Mouse (Mus musculus) embryonic facial prominence, embryonic 13.5 days (tissue): ENCODE results near the gene Cyp2e1. TPM values are rescaled to one million over a fixed set of nuclear protein-coding genes. Genes with fewer than 3 reads are reported as not detected.

Source experiments
- ATAC-seq: fragments of 200-750 bp; cut with Nextera tagmentation; 2 replicates; pipeline ENCODE4 v1.8.0; 2017; ENCODE audit warnings: low read depth; ENCODE audit not compliant: insufficient number of reproducible peaks, insufficient read depth, low FRiP score, low TSS enrichment
- H3K27ac ChIP-seq: fragments of 300-500 bp; sonication (generic); 2 replicates; pipeline ENCODE4 v1.5.1; 2015; ENCODE audit warnings: moderate library complexity, mild to moderate bottlenecking, inconsistent platforms
- H3K27me3 ChIP-seq: fragments of 300-500 bp; sonication (generic); 2 replicates; pipeline ENCODE4 v1.6.1; 2015; ENCODE audit warnings: mild to moderate bottlenecking, inconsistent platforms
- H3K36me3 ChIP-seq: fragments of 300-500 bp; sonication (generic); 2 replicates; pipeline ENCODE4 v1.6.1; 2015; ENCODE audit warnings: mild to moderate bottlenecking, inconsistent platforms
- H3K4me1 ChIP-seq: fragments of 300-500 bp; sonication (generic); 2 replicates; pipeline ENCODE4 v1.6.1; 2015; ENCODE audit warnings: inconsistent platforms
- H3K4me2 ChIP-seq: fragments of 300-500 bp; sonication (generic); 2 replicates; pipeline ENCODE4 v1.6.1; 2015; ENCODE audit warnings: moderate library complexity, mild to moderate bottlenecking, inconsistent platforms
- H3K4me3 ChIP-seq: fragments of 300-500 bp; sonication (generic); 2 replicates; pipeline ENCODE4 v1.5.1; 2015; ENCODE audit warnings: mild to moderate bottlenecking, inconsistent platforms
- H3K9ac ChIP-seq: fragments of 300-500 bp; sonication (generic); 2 replicates; pipeline ENCODE4 v1.6.1; 2015; ENCODE audit warnings: mild to moderate bottlenecking, inconsistent platforms
- H3K9me3 ChIP-seq: fragments of 300-500 bp; sonication (generic); 2 replicates; pipeline ENCODE4 v1.6.1; 2016; ENCODE audit warnings: inconsistent platforms
- WGBS: fragments of 180-500 bp; shearing (Covaris S2); methylation state at CpG from one replicate; pipeline ENCODE4 v1.1.7; 2015; ENCODE audit warnings: mixed read lengths; 5-methylcytosine and 5-hydroxymethylcytosine counted together
- polyA plus RNA-seq: library from polyadenylated mRNA; unstranded; fragments of >200 nt; fragmentation: Nextera tagmentation; extraction: Ambion mirVana; gene quantifications from 2 replicates; pipeline ENCODE4 v1.2.1, GENCODE M21; 2015

Gene Cyp2e1
- polyA plus RNA-seq, result not detected in 2 replicates

DNA sequence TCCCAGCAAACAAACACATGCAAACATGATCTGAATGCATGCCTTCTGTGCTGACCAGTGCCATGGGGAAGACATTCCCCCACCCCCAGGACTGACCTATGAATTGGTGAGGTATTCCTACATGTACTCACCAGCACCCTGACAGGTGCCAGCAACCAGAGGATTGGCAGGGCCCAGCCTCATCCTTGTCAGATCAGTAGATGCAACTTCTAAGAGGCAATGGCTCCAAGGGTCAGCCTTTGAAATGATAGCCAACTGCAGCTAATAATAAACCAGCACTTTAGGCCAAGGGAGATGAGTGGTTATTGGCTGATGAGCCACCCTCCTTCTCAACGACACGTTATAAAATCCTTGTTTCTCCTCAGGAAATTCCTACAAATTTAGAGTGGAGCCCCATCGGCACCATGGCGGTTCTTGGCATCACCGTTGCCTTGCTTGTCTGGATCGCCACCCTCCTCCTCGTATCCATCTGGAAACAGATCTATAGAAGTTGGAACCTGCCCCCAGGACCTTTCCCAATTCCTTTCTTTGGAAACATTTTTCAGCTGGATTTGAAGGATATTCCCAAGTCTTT lies at the start of gene Cyp2e1:
Gene Cyp2e1 (plus strand): TSS at position 293 of the 574 bp plus-strand sequence.
- Histone ChIP-seq H3K4me3 (no peak within 1 kb of the TSS), H3K4me2 (no peak within 1 kb of the TSS), H3K36me3 (no peaks in the 10 kb centered on the region), H3K27ac (no peak within 1 kb of the TSS), H3K4me1 (no peaks in the 10 kb centered on the region), H3K9ac (no peak within 1 kb of the TSS), H3K9me3 (no peaks in the 10 kb centered on the region), H3K27me3 (no peaks in the 10 kb centered on the region)
- 82% methylated on average over 7 of the region's 7 CpGs for WGBS
- no peak for ATAC-seq

- no peak overlapping the region for H3K9ac ChIP-seq
- no peaks in the 10 kb centered on the region for H3K4me1 ChIP-seq
- no peaks in the 10 kb centered on the region for H3K36me3 ChIP-seq
- H3K27ac ChIP-seq, result no peak overlapping the region
- ATAC-seq, result no peak
- WGBS, result 81% methylated on average over 7 of the region's 7 CpGs
- no peak overlapping the region for H3K4me3 ChIP-seq
- no peak overlapping the region for H3K4me2 ChIP-seq
- H3K27me3 ChIP-seq, result no peaks in the 10 kb centered on the region
- no peaks in the 10 kb centered on the region for H3K9me3 ChIP-seq
These were observed 46.1 kb upstream of the Cyp2e1 start for GRCm38 (mm10) chr7:140717155-140718055.

GRCm38 (mm10) chr7:140721095-140721494 lies 42.4 kb upstream of the Cyp2e1 start:
- 75% methylated on average over 6 of the region's 6 CpGs for WGBS
- no peaks in the 10 kb centered on the region for H3K4me1 ChIP-seq
- H3K9ac ChIP-seq, result no peak overlapping the region
- ATAC-seq, result no peak
- H3K27me3 ChIP-seq, result no peaks in the 10 kb centered on the region
- H3K4me3 ChIP-seq, result no peak overlapping the region
- H3K9me3 ChIP-seq, result no peaks in the 10 kb centered on the region
- H3K27ac ChIP-seq, result no peak overlapping the region
- H3K4me2 ChIP-seq, result no peak overlapping the region
- H3K36me3 ChIP-seq, result no peaks in the 10 kb centered on the region

- no peak overlapping the region for H3K27ac ChIP-seq
- ATAC-seq, result no peak
- no peak overlapping the region for H3K4me3 ChIP-seq
- no peaks in the 10 kb centered on the region for H3K27me3 ChIP-seq
- H3K4me2 ChIP-seq, result no peak overlapping the region
- peaks cover 6% of the 10 kb centered on the region; the same call in 1 of the 2 replicates for H3K9me3 ChIP-seq
- H3K36me3 ChIP-seq, result no peaks in the 10 kb centered on the region
- H3K4me1 ChIP-seq, result no peaks in the 10 kb centered on the region
- H3K9ac ChIP-seq, result no peak overlapping the region
These were observed 38.0 kb upstream of the Cyp2e1 start for GRCm38 (mm10) chr7:140725558-140725957.

GRCm38 (mm10) chr7:140733162-140733561 lies 30.4 kb upstream of the Cyp2e1 start:
- no peaks in the 10 kb centered on the region for H3K9me3 ChIP-seq
- H3K4me2 ChIP-seq, result no peak overlapping the region
- no peak overlapping the region for H3K4me3 ChIP-seq
- 68% methylated on average over 2 of the region's 2 CpGs for WGBS
- H3K9ac ChIP-seq, result no peak overlapping the region
- ATAC-seq, result no peak
- no peak overlapping the region for H3K27ac ChIP-seq
- H3K27me3 ChIP-seq, result no peaks in the 10 kb centered on the region
- no peaks in the 10 kb centered on the region for H3K36me3 ChIP-seq
- no peaks in the 10 kb centered on the region for H3K4me1 ChIP-seq

- Histone ChIP-seq H3K9me3 (no peaks in the 10 kb centered on the region), H3K4me3 (no peak overlapping the region), H3K27me3 (no peaks in the 10 kb centered on the region), H3K36me3 (no peaks in the 10 kb centered on the region), H3K27ac (no peak overlapping the region), H3K4me1 (no peaks in the 10 kb centered on the region), H3K9ac (no peak overlapping the region), H3K4me2 (no peak overlapping the region)
- 74% methylated on average over 3 of the region's 3 CpGs for WGBS
- ATAC-seq, result no peak
These were observed 16.1 kb upstream of the Cyp2e1 start for GRCm38 (mm10) chr7:140747402-140747801.

- Histone ChIP-seq H3K4me3 (no peak overlapping the region), H3K36me3 (no peaks in the 10 kb centered on the region), H3K27ac (no peak overlapping the region), H3K9me3 (no peaks in the 10 kb centered on the region), H3K4me2 (no peak overlapping the region), H3K27me3 (no peaks in the 10 kb centered on the region), H3K9ac (no peak overlapping the region), H3K4me1 (no peaks in the 10 kb centered on the region)
- ATAC-seq, result no peak
- 82% methylated on average over 6 of the region's 6 CpGs for WGBS
These were observed 15.3 kb upstream of the Cyp2e1 start for GRCm38 (mm10) chr7:140748116-140748826.

DNA sequence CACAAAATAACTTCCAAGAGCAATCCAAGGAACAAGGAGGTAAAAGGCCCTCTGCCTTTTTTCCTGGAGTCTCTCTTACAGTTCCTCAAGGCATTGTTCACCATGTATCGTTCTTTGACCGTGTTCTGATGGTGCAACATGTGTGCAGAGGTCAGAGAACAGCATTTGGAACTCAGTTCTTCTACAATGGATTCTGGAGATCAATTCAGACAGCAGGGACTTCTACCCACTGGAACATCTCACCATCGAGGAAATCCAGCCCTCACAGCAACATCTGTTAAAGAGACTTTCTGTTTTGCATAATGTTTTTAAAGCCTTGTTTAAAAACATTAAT lies 14.7 kb upstream of the Cyp2e1 start:
- Histone ChIP-seq H3K4me3 (no peak overlapping the region), H3K4me1 (no peaks in the 10 kb centered on the region), H3K27ac (no peak overlapping the region), H3K9me3 (no peaks in the 10 kb centered on the region), H3K36me3 (no peaks in the 10 kb centered on the region), H3K27me3 (no peaks in the 10 kb centered on the region), H3K4me2 (no peak overlapping the region), H3K9ac (no peak overlapping the region)
- WGBS, result 71% methylated on average over 3 of the region's 3 CpGs
- no peak for ATAC-seq

GRCm38 (mm10) chr7:140754556-140754955 lies 9.0 kb upstream of the Cyp2e1 start:
- Histone ChIP-seq H3K9me3 (no peaks in the 10 kb centered on the region; the same call in 1 of the 2 replicates), H3K9ac (no peak overlapping the region), H3K4me3 (no peak overlapping the region), H3K27ac (no peak overlapping the region), H3K4me2 (no peak overlapping the region), H3K36me3 (no peaks in the 10 kb centered on the region), H3K4me1 (no peaks in the 10 kb centered on the region), H3K27me3 (no peaks in the 10 kb centered on the region)
- no peak for ATAC-seq

- H3K36me3 ChIP-seq, result no peaks in the 10 kb centered on the region
- ATAC-seq, result no peak
- no peak overlapping the region for H3K9ac ChIP-seq
- no peak overlapping the region for H3K27ac ChIP-seq
- no peaks in the 10 kb centered on the region for H3K27me3 ChIP-seq
- H3K4me1 ChIP-seq, result no peaks in the 10 kb centered on the region
- no peaks in the 10 kb centered on the region; the same call in 1 of the 2 replicates for H3K9me3 ChIP-seq
- no peak overlapping the region for H3K4me2 ChIP-seq
- 69% methylated on average over 4 of the region's 4 CpGs for WGBS
- H3K4me3 ChIP-seq, result no peak overlapping the region
These were observed 7.2 kb upstream of the Cyp2e1 start for GRCm38 (mm10) chr7:140756151-140756854.

DNA sequence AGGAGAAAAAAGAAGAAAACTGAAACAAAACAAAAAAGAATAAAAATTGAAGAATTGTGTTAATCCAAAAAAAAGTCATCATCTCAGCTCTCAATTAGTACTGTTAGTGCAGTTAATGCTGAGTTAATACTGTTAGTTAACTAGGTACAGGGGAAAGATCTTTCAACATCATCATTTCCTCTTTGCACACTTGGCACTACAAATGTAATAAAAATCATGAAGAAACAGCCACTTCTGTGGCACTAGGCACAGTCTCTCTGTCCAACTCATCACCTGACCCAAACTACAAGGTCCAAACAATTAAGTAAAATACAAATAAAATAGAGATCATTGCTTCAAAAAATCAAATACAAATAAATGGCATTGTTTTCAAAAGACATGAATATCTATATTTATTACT lies 2.9 kb upstream of the Cyp2e1 start:
- no peak for ATAC-seq
- Histone ChIP-seq H3K9ac (no peak overlapping the region), H3K4me1 (no peaks in the 10 kb centered on the region), H3K9me3 (no peaks in the 10 kb centered on the region), H3K27ac (no peak overlapping the region), H3K27me3 (no peaks in the 10 kb centered on the region), H3K4me3 (no peak overlapping the region), H3K4me2 (no peak overlapping the region), H3K36me3 (no peaks in the 10 kb centered on the region)
